Mouse (Mus musculus): ENCODE data around the gene Tmem201. TPM values are rescaled to one million over a fixed set of nuclear protein-coding genes. Genes with fewer than 3 reads are reported as not detected.

Tmem201 gene
- total and polyA plus RNA-seq, 2 experiments, result 6.5 to 25.2 TPM

DNA sequence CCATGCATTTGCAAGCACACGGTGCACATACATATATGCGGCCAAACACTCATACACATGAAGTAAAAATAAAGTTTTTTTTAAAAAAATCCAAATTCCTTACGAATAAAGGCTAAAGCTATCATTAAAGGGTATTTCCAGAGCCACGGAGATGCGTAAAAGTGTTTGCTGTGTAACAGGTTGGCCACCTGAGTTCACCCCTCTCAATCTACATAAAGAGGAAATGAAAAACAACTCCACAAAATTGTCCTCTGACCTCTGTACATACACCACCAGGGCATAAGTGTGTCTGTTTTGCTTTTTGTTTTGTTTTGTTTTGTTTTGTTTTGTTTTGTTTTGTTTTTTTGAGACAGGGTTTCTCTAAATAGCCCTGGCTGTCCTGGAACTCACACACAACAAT lies 65.1 kb downstream of the Tmem201 start:
- 94% methylated on average over 5 of the region's 5 CpGs for WGBS
- no peak overlapping the region for H3K27ac ChIP-seq (replicated peaks; ENCODE audit: insufficient read depth, low read depth, low read length)
- TF ChIP-seq POLR2A (IDR thresholded peaks at IDR 0.05; ENCODE audit: extremely low read depth, insufficient read depth, low read length) (no peak), CTCF (IDR thresholded peaks at IDR 0.05; ENCODE audit: low read depth, low read length) (no peak)
- H3K4me1 ChIP-seq (ENCODE audit: control insufficient read depth, insufficient read depth, low read length), result no peaks in the 10 kb centered on the region
- no peak for DNase-seq (ENCODE audit: extremely low read depth, low read depth, low spot score)
- H3K9ac ChIP-seq (ENCODE audit: low read depth, low read length), result no peak overlapping the region
- peaks cover 5% of the 10 kb centered on the region for H3K27me3 ChIP-seq (ENCODE audit: control insufficient read depth, insufficient read depth, low read length)
- H3K4me3 ChIP-seq (ENCODE audit: insufficient read depth, low read depth, low read length), result no peak overlapping the region
- no peaks in the 10 kb centered on the region for H3K79me2 ChIP-seq (ENCODE audit: control insufficient read depth, insufficient read depth, low read length)
- no peaks in the 10 kb centered on the region for H3K36me3 ChIP-seq (ENCODE audit: control insufficient read depth, insufficient read depth, low read length)

DNA sequence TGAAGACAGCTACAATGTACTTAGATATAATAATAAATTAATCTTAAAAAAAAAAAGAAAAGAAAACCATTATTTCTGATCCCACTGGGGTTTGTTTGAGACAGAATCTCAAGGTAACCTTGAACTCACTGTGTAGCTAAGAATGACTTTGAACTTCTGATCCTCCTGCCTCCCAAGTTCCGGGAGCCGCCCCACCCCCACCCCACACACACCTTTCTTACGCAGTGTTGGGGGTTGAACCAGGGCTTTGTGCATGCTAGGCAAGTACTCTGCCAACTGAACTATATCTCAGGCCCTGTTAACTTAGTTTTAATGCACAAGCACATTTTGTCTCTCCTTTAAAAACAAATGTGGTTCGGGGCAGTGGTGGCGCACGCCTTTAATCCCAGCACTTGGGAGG lies 66.7 kb downstream of the Tmem201 start:
- H3K36me3 ChIP-seq (ENCODE audit: control insufficient read depth, insufficient read depth, low read length), result no peaks in the 10 kb centered on the region
- no peak overlapping the region for H3K27ac ChIP-seq (replicated peaks; ENCODE audit: insufficient read depth, low read depth, low read length)
- H3K79me2 ChIP-seq (ENCODE audit: control insufficient read depth, insufficient read depth, low read length), result no peaks in the 10 kb centered on the region
- no peak for TF ChIP-seq POLR2A (IDR thresholded peaks at IDR 0.05; ENCODE audit: extremely low read depth, insufficient read depth, low read length)
- no peak for TF ChIP-seq CTCF (IDR thresholded peaks at IDR 0.05; ENCODE audit: low read depth, low read length)
- no peaks in the 10 kb centered on the region for H3K4me1 ChIP-seq (ENCODE audit: control insufficient read depth, insufficient read depth, low read length)
- H3K4me3 ChIP-seq (ENCODE audit: insufficient read depth, low read depth, low read length), result no peak overlapping the region
- DNase-seq (ENCODE audit: extremely low read depth, low read depth, low spot score), result no peak
- peaks cover 5% of the 10 kb centered on the region for H3K27me3 ChIP-seq (ENCODE audit: control insufficient read depth, insufficient read depth, low read length)
- 95% methylated on average over 6 of the region's 6 CpGs for WGBS
- H3K9ac ChIP-seq (ENCODE audit: low read depth, low read length), result no peak overlapping the region

GRCm38 (mm10) chr4:149665692-149666090 lies 72.2 kb downstream of the Tmem201 start:
- TF ChIP-seq CTCF (IDR thresholded peaks at IDR 0.05; ENCODE audit: low read depth, low read length) (no peak), POLR2A (IDR thresholded peaks at IDR 0.05; ENCODE audit: extremely low read depth, insufficient read depth, low read length) (no peak)
- Histone ChIP-seq H3K79me2 (ENCODE audit: control insufficient read depth, insufficient read depth, low read length) (no peaks in the 10 kb centered on the region), H3K9ac (ENCODE audit: low read depth, low read length) (no peak overlapping the region), H3K36me3 (ENCODE audit: control insufficient read depth, insufficient read depth, low read length) (no peaks in the 10 kb centered on the region), H3K4me1 (ENCODE audit: control insufficient read depth, insufficient read depth, low read length) (no peaks in the 10 kb centered on the region), H3K27ac (replicated peaks; ENCODE audit: insufficient read depth, low read depth, low read length) (no peak overlapping the region), H3K4me3 (ENCODE audit: insufficient read depth, low read depth, low read length) (no peak overlapping the region), H3K27me3 (ENCODE audit: control insufficient read depth, insufficient read depth, low read length) (no peaks in the 10 kb centered on the region)
- WGBS, result 81% methylated on average over 6 of the region's 6 CpGs
- DNase-seq (ENCODE audit: extremely low read depth, low read depth, low spot score), result no peak

Other genes with a start within 250 kb of the Tmem201 start
- 4.9 and 6.6 TPM in 2 replicates for gene Ctnnbip1, start 219.8 kb downstream of the Tmem201 start, total RNA-seq (2014; rRNA removed)
- gene Ctnnbip1, start 219.8 kb downstream of the Tmem201 start, polyA plus RNA-seq (2012; rRNA removed), result 9.7 and 9.9 TPM in 2 replicates
- 2.3 and 2.8 TPM in 2 replicates for gene Clstn1, start 151.6 kb downstream of the Tmem201 start, total RNA-seq (2014; rRNA removed)
- 1.4 and 1.5 TPM in 2 replicates for gene Clstn1, start 151.6 kb downstream of the Tmem201 start, polyA plus RNA-seq (2012; rRNA removed)
- 2.3 and 3.0 TPM in 2 replicates for gene Pik3cd, start 35.5 kb downstream of the Tmem201 start, total RNA-seq (2014; rRNA removed)
- 1.6 and 2.2 TPM in 2 replicates for gene Pik3cd, start 35.5 kb downstream of the Tmem201 start, polyA plus RNA-seq (2012; rRNA removed)
- 14.3 and 21.5 TPM in 2 replicates for gene Slc25a33, start 36.2 kb upstream of the Tmem201 start, total RNA-seq (2014; rRNA removed)
- gene Slc25a33, start 36.2 kb upstream of the Tmem201 start, polyA plus RNA-seq (2012; rRNA removed), result 11.0 and 12.7 TPM in 2 replicates
- gene Spsb1, start 217.0 kb upstream of the Tmem201 start, total RNA-seq (2014; rRNA removed), result 0.54 and 0.92 TPM in 2 replicates
- gene Spsb1, start 217.0 kb upstream of the Tmem201 start, polyA plus RNA-seq (2012; rRNA removed), result 0.91 and 1.3 TPM in 2 replicates